Mouse (Mus musculus) testis, adult 2 months (tissue): Measurements from ENCODE around the gene Xpa.

ENCODE experiments used
- CTCF ChIP-seq: fragments of 200-500 bp; IDR thresholded peaks from 2 replicates; pipeline ENCODE4 v1.5.1; 2012; ENCODE audit warnings: low read depth, mild to moderate bottlenecking, inconsistent platforms, low read length, moderate library complexity; ENCODE audit not compliant: control insufficient read depth, insufficient read depth, insufficient replicate concordance
- POLR2A ChIP-seq: fragments of 200-500 bp; IDR thresholded peaks from 2 replicates; pipeline ENCODE4 v1.6.1; 2012; ENCODE audit warnings: low read depth, mild to moderate bottlenecking, inconsistent platforms, low read length, moderate library complexity; ENCODE audit not compliant: control insufficient read depth

- TF ChIP-seq CTCF: no peak
- no peak for TF ChIP-seq POLR2A
Observed at GRCm38 (mm10) chr4:46226972-46227535, 30.9 kb upstream of the Xpa start.
